In the genomic region with DNA sequence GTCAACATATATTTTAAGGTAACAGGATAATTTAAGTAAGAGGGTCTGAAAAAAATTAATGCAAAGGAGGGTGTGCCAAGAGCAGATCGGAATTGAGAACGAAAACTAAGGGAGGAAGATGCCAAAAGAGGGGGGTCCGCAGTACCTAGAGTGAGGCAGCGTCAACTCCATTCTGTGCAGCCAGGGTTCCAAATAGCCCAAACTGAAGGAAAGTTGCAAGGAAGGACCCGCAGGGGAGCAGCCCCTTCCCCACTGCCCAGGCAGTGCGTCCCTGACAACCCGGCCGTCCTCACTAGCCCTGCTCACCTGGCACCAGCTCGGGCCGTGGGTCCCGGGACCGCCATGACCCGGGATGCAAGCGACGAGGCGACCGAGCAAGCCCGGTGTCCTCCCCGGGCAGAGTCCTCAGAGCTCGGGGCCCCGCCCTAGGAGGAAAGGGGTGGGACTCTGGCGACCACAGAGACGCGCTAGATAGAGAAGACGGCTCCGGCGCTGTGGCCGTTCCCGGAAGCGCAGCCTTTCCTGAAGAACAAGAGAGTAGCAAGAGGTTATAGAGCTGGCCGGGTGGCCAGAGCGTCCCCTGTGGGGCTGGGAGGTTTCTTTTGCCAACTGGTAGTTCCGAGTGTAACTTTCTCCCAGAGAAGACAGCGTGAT, we compare ENCODE assay signal across 7 mouse cellular contexts. TPM values are rescaled to one million over a fixed set of nuclear protein-coding genes. Genes with fewer than 3 reads are reported as not detected.
DNase-seq lines count a peak whose midpoint lies in the region; ATAC-seq lines count a peak whose summit lies in the region.

A gene (minus strand): TSS at position 437 of the 654 bp plus-strand sequence.

- H3K4me3 ChIP-seq in intestine, embryonic 15.5 days (replicated peaks), result peak within 1 kb of the TSS; percentile 82
- peak within 1 kb of the TSS; percentile 77 for H3K4me3 ChIP-seq in midbrain, embryonic 10.5 days

- ATAC-seq in intestine, embryonic 15.5 days, result peak; percentile 98

- H3K36me3 ChIP-seq in intestine, embryonic 15.5 days, result no peaks in the 10 kb centered on the region
- 0 out of 2 replicates have a peak, but pooled peaks cover 3% of the 10 kb centered on the region for H3K36me3 ChIP-seq in midbrain, embryonic 10.5 days

- H3K27ac ChIP-seq in intestine, embryonic 15.5 days, result peak within 1 kb of the TSS; percentile 52
- H3K27ac ChIP-seq in midbrain, embryonic 10.5 days (replicated peaks), result peak within 1 kb of the TSS; percentile 90

- no peaks in the 10 kb centered on the region for H3K27me3 ChIP-seq in intestine, embryonic 15.5 days (replicated peaks)
- H3K27me3 ChIP-seq in midbrain, embryonic 10.5 days (ENCODE audit: low read depth, poor library complexity, severe bottlenecking), result no peaks in the 10 kb centered on the region

- under 1% methylated on average over 34 of the region's 34 CpGs for WGBS in intestine, embryonic 15.5 days
- under 1% methylated on average over 34 of the region's 34 CpGs for WGBS in midbrain, embryonic 10.5 days

- peak within 1 kb of the TSS; percentile 93 for H3K9ac ChIP-seq in intestine, embryonic 15.5 days

- DNase-seq in adrenal gland, adult 2 months, result peak; percentile 97
- DNase-seq in embryo, embryonic 11.5 days (ENCODE audit: low read depth, low spot score), result peak; percentile 86
- peak; percentile 89 to 93 for DNase-seq in gastrocnemius, postnatal 36 days
- DNase-seq in left cerebral cortex, postnatal 25 days (ENCODE audit: low spot score in 2 of 2), result peak; percentile 91 to 96
- DNase-seq in midbrain, embryonic 10.5 days (ENCODE audit: low spot score), result peak; percentile 95
- DNase-seq in right cerebral cortex, postnatal 4 days, result peak; percentile 84

- intact Hi-C loops in gastrocnemius, postnatal 36 days (cut with DNase I), result no loop called here
- intact Hi-C loops in left cerebral cortex, postnatal 25 days (cut with DNase I), result loop anchor here (10.0 kb wide), 1 partner anchor 378 kb away; a partner anchor contains a TSS

- H3K9me3 ChIP-seq in intestine, embryonic 15.5 days, result no peaks in the 10 kb centered on the region
- no peaks in the 10 kb centered on the region for H3K9me3 ChIP-seq in midbrain, embryonic 10.5 days (replicated peaks)

- H3K4me2 ChIP-seq in intestine, embryonic 15.5 days (replicated peaks), result peak within 1 kb of the TSS; percentile 72

- H3K4me1 ChIP-seq in intestine, embryonic 15.5 days (replicated peaks), result 0 out of 2 replicates have a peak, but pooled peaks cover 5% of the 10 kb centered on the region
- H3K4me1 ChIP-seq in midbrain, embryonic 10.5 days, result peaks cover 11% of the 10 kb centered on the region

RNA-seq across cellular contexts. Expression of the gene that starts here (rescaled TPM):
- total RNA-seq in adrenal gland, adult 2 months (2021), result 10 to 100 TPM; 12.1 to 12.4 TPM
- polyA plus RNA-seq in adrenal gland, adult 2 months (2012; rRNA removed), result 27.7 and 30.3 TPM in 2 replicates
- 1 to 10 TPM; 3.4 to 4.0 TPM for total RNA-seq in gastrocnemius, postnatal 36 days (2021)
- polyA plus RNA-seq in intestine, embryonic 15.5 days (2015; fragmentation: Nextera tagmentation; extraction: Ambion mirVana), result 16.5 and 20.8 TPM in 2 replicates
- total RNA-seq in left cerebral cortex, postnatal 25 days (2021), result 10 to 100 TPM; 11.0 to 11.1 TPM
- 13.3 TPM in 2 replicates for polyA plus RNA-seq in midbrain, embryonic 10.5 days (2016; fragmentation: Nextera tagmentation; extraction: Ambion mirVana)

Comparison
In these comparisons a context has a peak if more than half of its experiments do, and no peak if none do; other contexts are left out.
1. Peak in every context shown above with its lines: DNase-seq, ATAC-seq, H3K4me3 ChIP-seq and H3K27ac ChIP-seq.